Mouse (Mus musculus): ENCODE results near the gene Vmn1r40.

- no peak for TF ChIP-seq CTCF (conservative IDR thresholded peaks at IDR 0.05; ENCODE audit: insufficient read depth, insufficient read length, low read depth, low read length)
- TF ChIP-seq POLR2A (IDR thresholded peaks at IDR 0.05; ENCODE audit: low read depth, low read length) = no peak
Measured at GRCm38 (mm10) chr6:89669556-89669955, 37.8 kb upstream of the Vmn1r40 start.

Data from kidney, adult 2 months (tissue).